In the genomic region with DNA sequence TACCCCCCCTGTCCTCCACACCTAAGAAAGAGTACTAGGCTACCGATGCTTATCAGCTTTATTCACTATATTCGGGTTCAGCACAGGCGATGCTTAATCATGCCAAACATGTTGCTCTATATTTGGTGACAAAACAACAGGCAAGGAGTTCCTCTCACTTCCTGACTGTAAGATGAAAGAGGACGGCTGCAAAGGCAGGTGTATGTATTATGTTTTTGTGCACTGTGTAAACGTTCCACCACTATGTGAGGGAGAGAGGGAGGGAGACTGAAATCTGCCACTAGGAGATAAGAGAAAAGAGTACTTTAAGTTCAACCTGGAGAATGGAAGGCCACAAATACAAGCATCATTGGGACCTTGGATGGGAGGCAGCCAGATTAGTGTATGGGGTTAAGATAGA, we compare ENCODE assay signal across 21 mouse cellular contexts.
DNase-seq lines count a peak whose midpoint lies in the region; ATAC-seq lines count a peak whose summit lies in the region.
"Had no signal": no experiment of that assay in that cellular context is flagged by ENCODE, and none has a peak within 500 bp of the region (broad histone marks: within the 10 kb centered on the region; RNA-seq: fewer than 3 reads in every experiment).

No protein-coding gene starts in this region.

- no peak overlapping the region for H3K4me2 ChIP-seq in heart, embryonic 15.5 days
- H3K4me2 ChIP-seq: embryonic facial prominence, embryonic 12.5 days; hindbrain, embryonic 14.5 days; limb, embryonic 13.5 days had no signal

- H3K4me3 ChIP-seq in heart, embryonic 15.5 days: no peak overlapping the region
- H3K4me3 ChIP-seq: embryonic facial prominence, embryonic 12.5 days; erythroblast, embryonic 14.5 days; limb, embryonic 13.5 days had no signal

- ATAC-seq in heart, embryonic 15.5 days (replicated peaks; ENCODE audit: insufficient number of reproducible peaks, insufficient read depth, low FRiP score, low read depth): no peak
- ATAC-seq in megakaryocyte progenitor cell, adult 5-6 weeks (replicated peaks; ENCODE audit: poor library complexity): peak; percentile 30
- ATAC-seq: forebrain, embryonic 14.5 days; intestine, embryonic 16.5 days had no signal

- H3K27ac ChIP-seq in heart, embryonic 15.5 days: 0 out of 2 replicates have a peak overlapping the region, but pooled peaks have one; percentile 31
- H3K27ac ChIP-seq: embryonic facial prominence, embryonic 12.5 days; hindbrain, embryonic 14.5 days; limb, embryonic 13.5 days; stomach, postnatal 0 days had no signal

- no peaks in the 10 kb centered on the region for H3K27me3 ChIP-seq in heart, embryonic 15.5 days
- H3K27me3 ChIP-seq: CH12.LX; embryonic facial prominence, embryonic 12.5 days; limb, embryonic 13.5 days had no signal

- intact Hi-C loops in heart, postnatal 36 days (cut with DNase I): no loop called here

- H3K9me3 ChIP-seq in heart, embryonic 15.5 days (replicated peaks): no peaks in the 10 kb centered on the region
- H3K9me3 ChIP-seq: embryonic facial prominence, embryonic 12.5 days; limb, embryonic 13.5 days had no signal

- 0 out of 2 replicates have a peak, but pooled peaks cover 4% of the 10 kb centered on the region for H3K36me3 ChIP-seq in heart, embryonic 15.5 days

- H3K4me1 ChIP-seq in heart, embryonic 15.5 days (replicated peaks): peaks cover 43% of the 10 kb centered on the region

- H3K9ac ChIP-seq in heart, embryonic 15.5 days: no peak overlapping the region
- H3K9ac ChIP-seq: embryonic facial prominence, embryonic 12.5 days; hindbrain, embryonic 14.5 days; limb, embryonic 13.5 days had no signal

- no peak for DNase-seq in heart, postnatal 36 days
- DNase-seq in T-cell, adult 2 months (ENCODE audit: low spot score): peak; percentile 28
- DNase-seq in thymus, postnatal 25 days: peak; percentile 50
- DNase-seq in cerebellum, adult 11 months: no peak
- DNase-seq in urinary bladder, adult 18-20 months (ENCODE audit: low spot score in 2 of 2): no peak
- DNase-seq in layer of hippocampus, adult 11-12 months (ENCODE audit: low spot score): no peak
- DNase-seq: cerebellum, adult 9-11 months; gastrocnemius, postnatal 14 days; heart, postnatal 14 days; lung, adult 2 months; right cerebral cortex, postnatal 4 days had no signal

- 49% methylated on average over 5 of the region's 5 CpGs for WGBS in heart, embryonic 15.5 days

Comparison
In these comparisons a context has a peak if more than half of its experiments do, and no peak if none do; other contexts are left out.
1. DNase-seq: peak in T-cell, adult 2 months (single experiment) and thymus, postnatal 25 days (single experiment); none in heart, postnatal 36 days (0 of 2), cerebellum, adult 11 months (single experiment), urinary bladder, adult 18-20 months (0 of 2) and layer of hippocampus, adult 11-12 months (single experiment).